Mouse (Mus musculus): Measurements from ENCODE around the gene Homer2. TPM values are rescaled to one million over a fixed set of nuclear protein-coding genes. Genes with fewer than 3 reads are reported as not detected.

Homer2 gene
- polyA plus RNA-seq, 1 experiment from 2014 or later = 19.5 TPM

- WGBS = 88% methylated on average over 1 of the region's 1 CpGs
- Histone ChIP-seq H3K27ac (ENCODE audit: low read length) (no peak overlapping the region), H3K4me2 (replicated peaks; ENCODE audit: low read depth, low read length) (no peak overlapping the region), H3K4me1 (ENCODE audit: control insufficient read depth, insufficient read depth, low read length) (no peaks in the 10 kb centered on the region), H3K4me3 (ENCODE audit: low read depth, low read length) (no peak overlapping the region), H3K36me3 (ENCODE audit: control insufficient read depth, insufficient read depth, low read length) (peaks cover 20% of the 10 kb centered on the region; the same call in 1 of the 2 replicates), H3K9ac (replicated peaks; ENCODE audit: low read depth, low read length) (no peak overlapping the region), H3K27me3 (ENCODE audit: control insufficient read depth, insufficient read depth, low read length) (no peaks in the 10 kb centered on the region), H3K9me3 (ENCODE audit: control insufficient read depth, low read depth, low read length) (no peaks in the 10 kb centered on the region)
- ATAC-seq (ENCODE audit: insufficient number of reproducible peaks, insufficient read depth, low FRiP score, low read depth) = no peak
Measured at GRCm38 (mm10) chr7:81597660-81598059, 109.7 kb downstream of the Homer2 start.

GRCm38 (mm10) chr7:81596086-81596485, 111.2 kb downstream of the Homer2 start:
- H3K4me2 ChIP-seq (replicated peaks; ENCODE audit: low read depth, low read length) = no peak overlapping the region
- no peak overlapping the region for H3K9ac ChIP-seq (replicated peaks; ENCODE audit: low read depth, low read length)
- 78% methylated on average over 6 of the region's 6 CpGs for WGBS
- peaks cover 31% of the 10 kb centered on the region for H3K36me3 ChIP-seq (ENCODE audit: control insufficient read depth, insufficient read depth, low read length)
- no peaks in the 10 kb centered on the region for H3K9me3 ChIP-seq (ENCODE audit: control insufficient read depth, low read depth, low read length)
- H3K27ac ChIP-seq (ENCODE audit: low read length) = no peak overlapping the region
- H3K4me1 ChIP-seq (ENCODE audit: control insufficient read depth, insufficient read depth, low read length) = no peaks in the 10 kb centered on the region
- no peak for ATAC-seq (ENCODE audit: insufficient number of reproducible peaks, insufficient read depth, low FRiP score, low read depth)
- H3K4me3 ChIP-seq (ENCODE audit: low read depth, low read length) = no peak overlapping the region
- no peaks in the 10 kb centered on the region for H3K27me3 ChIP-seq (ENCODE audit: control insufficient read depth, insufficient read depth, low read length)

- Histone ChIP-seq H3K9ac (replicated peaks; ENCODE audit: low read depth, low read length) (no peak overlapping the region), H3K4me3 (ENCODE audit: low read depth, low read length) (no peak overlapping the region), H3K4me2 (replicated peaks; ENCODE audit: low read depth, low read length) (no peak overlapping the region), H3K36me3 (ENCODE audit: control insufficient read depth, insufficient read depth, low read length) (peaks cover 31% of the 10 kb centered on the region), H3K27me3 (ENCODE audit: control insufficient read depth, insufficient read depth, low read length) (no peaks in the 10 kb centered on the region), H3K27ac (ENCODE audit: low read length) (no peak overlapping the region), H3K4me1 (ENCODE audit: control insufficient read depth, insufficient read depth, low read length) (no peaks in the 10 kb centered on the region), H3K9me3 (ENCODE audit: control insufficient read depth, low read depth, low read length) (no peaks in the 10 kb centered on the region)
- WGBS = 78% methylated on average over 5 of the region's 5 CpGs
- no peak for ATAC-seq (ENCODE audit: insufficient number of reproducible peaks, insufficient read depth, low FRiP score, low read depth)
Measured at GRCm38 (mm10) chr7:81595056-81595455, 112.3 kb downstream of the Homer2 start.

GRCm38 (mm10) chr7:81593387-81593786, 113.9 kb downstream of the Homer2 start:
- Histone ChIP-seq H3K4me2 (replicated peaks; ENCODE audit: low read depth, low read length) (no peak overlapping the region), H3K9ac (replicated peaks; ENCODE audit: low read depth, low read length) (no peak overlapping the region), H3K4me3 (ENCODE audit: low read depth, low read length) (no peak overlapping the region), H3K36me3 (ENCODE audit: control insufficient read depth, insufficient read depth, low read length) (peaks cover 30% of the 10 kb centered on the region), H3K4me1 (ENCODE audit: control insufficient read depth, insufficient read depth, low read length) (no peaks in the 10 kb centered on the region), H3K27me3 (ENCODE audit: control insufficient read depth, insufficient read depth, low read length) (no peaks in the 10 kb centered on the region), H3K9me3 (ENCODE audit: control insufficient read depth, low read depth, low read length) (no peaks in the 10 kb centered on the region), H3K27ac (ENCODE audit: low read length) (no peak overlapping the region)
- ATAC-seq (ENCODE audit: insufficient number of reproducible peaks, insufficient read depth, low FRiP score, low read depth) = no peak
- 80% methylated on average over 8 of the region's 8 CpGs for WGBS

- H3K9me3 ChIP-seq (ENCODE audit: control insufficient read depth, low read depth, low read length) = no peaks in the 10 kb centered on the region
- ATAC-seq (ENCODE audit: insufficient number of reproducible peaks, insufficient read depth, low FRiP score, low read depth) = no peak
- WGBS = 72% methylated on average over 9 of the region's 9 CpGs
- no peak overlapping the region for H3K27ac ChIP-seq (ENCODE audit: low read length)
- no peak overlapping the region for H3K9ac ChIP-seq (replicated peaks; ENCODE audit: low read depth, low read length)
- no peak overlapping the region for H3K4me2 ChIP-seq (replicated peaks; ENCODE audit: low read depth, low read length)
- peaks cover 24% of the 10 kb centered on the region for H3K36me3 ChIP-seq (ENCODE audit: control insufficient read depth, insufficient read depth, low read length)
- no peaks in the 10 kb centered on the region for H3K27me3 ChIP-seq (ENCODE audit: control insufficient read depth, insufficient read depth, low read length)
- no peaks in the 10 kb centered on the region for H3K4me1 ChIP-seq (ENCODE audit: control insufficient read depth, insufficient read depth, low read length)
- H3K4me3 ChIP-seq (ENCODE audit: low read depth, low read length) = no peak overlapping the region
Measured at GRCm38 (mm10) chr7:81592686-81593085, 114.6 kb downstream of the Homer2 start.

- Histone ChIP-seq H3K4me3 (ENCODE audit: low read depth, low read length) (no peak overlapping the region), H3K9me3 (ENCODE audit: control insufficient read depth, low read depth, low read length) (no peaks in the 10 kb centered on the region), H3K9ac (replicated peaks; ENCODE audit: low read depth, low read length) (no peak overlapping the region), H3K4me1 (ENCODE audit: control insufficient read depth, insufficient read depth, low read length) (no peaks in the 10 kb centered on the region), H3K27ac (ENCODE audit: low read length) (no peak overlapping the region), H3K27me3 (ENCODE audit: control insufficient read depth, insufficient read depth, low read length) (no peaks in the 10 kb centered on the region), H3K36me3 (ENCODE audit: control insufficient read depth, insufficient read depth, low read length) (peaks cover 29% of the 10 kb centered on the region), H3K4me2 (replicated peaks; ENCODE audit: low read depth, low read length) (no peak overlapping the region)
- no peak for ATAC-seq (ENCODE audit: insufficient number of reproducible peaks, insufficient read depth, low FRiP score, low read depth)
- WGBS = 78% methylated on average over 4 of the region's 4 CpGs
Measured at GRCm38 (mm10) chr7:81587238-81587637, 120.1 kb downstream of the Homer2 start.

GRCm38 (mm10) chr7:81585326-81585725, 122.0 kb downstream of the Homer2 start:
- no peak overlapping the region for H3K4me3 ChIP-seq (ENCODE audit: low read depth, low read length)
- 89% methylated on average over 7 of the region's 7 CpGs for WGBS
- H3K36me3 ChIP-seq (ENCODE audit: control insufficient read depth, insufficient read depth, low read length) = peaks cover 22% of the 10 kb centered on the region
- no peaks in the 10 kb centered on the region for H3K27me3 ChIP-seq (ENCODE audit: control insufficient read depth, insufficient read depth, low read length)
- H3K9ac ChIP-seq (replicated peaks; ENCODE audit: low read depth, low read length) = no peak overlapping the region
- no peak for ATAC-seq (ENCODE audit: insufficient number of reproducible peaks, insufficient read depth, low FRiP score, low read depth)
- no peak overlapping the region for H3K27ac ChIP-seq (ENCODE audit: low read length)
- no peaks in the 10 kb centered on the region for H3K4me1 ChIP-seq (ENCODE audit: control insufficient read depth, insufficient read depth, low read length)
- H3K9me3 ChIP-seq (ENCODE audit: control insufficient read depth, low read depth, low read length) = no peaks in the 10 kb centered on the region
- H3K4me2 ChIP-seq (replicated peaks; ENCODE audit: low read depth, low read length) = no peak overlapping the region

GRCm38 (mm10) chr7:81583512-81583911, 123.8 kb downstream of the Homer2 start:
- 75% methylated on average over 3 of the region's 3 CpGs for WGBS
- Histone ChIP-seq H3K4me3 (ENCODE audit: low read depth, low read length) (no peak overlapping the region), H3K9ac (replicated peaks; ENCODE audit: low read depth, low read length) (no peak overlapping the region), H3K4me2 (replicated peaks; ENCODE audit: low read depth, low read length) (no peak overlapping the region), H3K4me1 (ENCODE audit: control insufficient read depth, insufficient read depth, low read length) (no peaks in the 10 kb centered on the region), H3K27ac (ENCODE audit: low read length) (no peak overlapping the region), H3K9me3 (ENCODE audit: control insufficient read depth, low read depth, low read length) (no peaks in the 10 kb centered on the region), H3K27me3 (ENCODE audit: control insufficient read depth, insufficient read depth, low read length) (no peaks in the 10 kb centered on the region), H3K36me3 (ENCODE audit: control insufficient read depth, insufficient read depth, low read length) (peaks cover 22% of the 10 kb centered on the region)
- no peak for ATAC-seq (ENCODE audit: insufficient number of reproducible peaks, insufficient read depth, low FRiP score, low read depth)

- H3K4me2 ChIP-seq (replicated peaks; ENCODE audit: low read depth, low read length) = no peak overlapping the region
- 0 out of 2 replicates have a peak, but pooled peaks cover 4% of the 10 kb centered on the region for H3K36me3 ChIP-seq (ENCODE audit: control insufficient read depth, insufficient read depth, low read length)
- H3K27me3 ChIP-seq (ENCODE audit: control insufficient read depth, insufficient read depth, low read length) = no peaks in the 10 kb centered on the region
- H3K27ac ChIP-seq (ENCODE audit: low read length) = no peak overlapping the region
- 89% methylated on average over 5 of the region's 5 CpGs for WGBS
- H3K4me1 ChIP-seq (ENCODE audit: control insufficient read depth, insufficient read depth, low read length) = no peaks in the 10 kb centered on the region
- H3K4me3 ChIP-seq (ENCODE audit: low read depth, low read length) = no peak overlapping the region
- H3K9me3 ChIP-seq (ENCODE audit: control insufficient read depth, low read depth, low read length) = no peaks in the 10 kb centered on the region
- H3K9ac ChIP-seq (replicated peaks; ENCODE audit: low read depth, low read length) = no peak overlapping the region
- ATAC-seq (ENCODE audit: insufficient number of reproducible peaks, insufficient read depth, low FRiP score, low read depth) = no peak
Measured at GRCm38 (mm10) chr7:81579312-81579711, 128.0 kb downstream of the Homer2 start.

All from stomach, embryonic 14.5 days (tissue).